Mouse (Mus musculus) myocyte (in vitro differentiated cells): Measurements from ENCODE around the gene Ralgps1. TPM values are rescaled to one million over a fixed set of nuclear protein-coding genes. Genes with fewer than 3 reads are reported as not detected.

Experiments used
- H3K27me3 ChIP-seq: one replicate; pipeline ENCODE4 v1.6.1; 2011; ENCODE audit not compliant: control insufficient read depth, insufficient read depth, insufficient read length
- H3K36me3 ChIP-seq: one replicate; pipeline ENCODE4 v1.6.1; 2011; ENCODE audit not compliant: control insufficient read depth, insufficient read depth
- H3K4me2 ChIP-seq: one replicate; pipeline ENCODE4 v1.6.1; 2011; ENCODE audit warnings: low read depth, control low read depth
- H3K4me3 ChIP-seq: one replicate; pipeline ENCODE4 v1.5.1; 2011; ENCODE audit warnings: mild to moderate bottlenecking, control low read depth, moderate library complexity
- H3K79me2 ChIP-seq: one replicate; pipeline ENCODE4 v1.6.1; 2011; ENCODE audit not compliant: control insufficient read depth, insufficient read depth
- H3ac ChIP-seq: one replicate; pipeline ENCODE4 v1.6.1; 2011; ENCODE audit not compliant: control insufficient read depth, insufficient read length
- CEBPB ChIP-seq: IDR thresholded peaks from 2 replicates; pipeline ENCODE4 v1.6.1; 2011; ENCODE audit warnings: mild to moderate bottlenecking, moderate library complexity; ENCODE audit not compliant: poor library complexity, insufficient read depth, severe bottlenecking
- E2F4 ChIP-seq: IDR thresholded peaks from one replicate; pipeline ENCODE4 v1.6.1; 2011; ENCODE audit warnings: mild to moderate bottlenecking, control low read depth, moderate library complexity; ENCODE audit not compliant: insufficient read depth
- MAX ChIP-seq: IDR thresholded peaks from one replicate; pipeline ENCODE4 v1.6.1; 2011; ENCODE audit warnings: low read depth, mild to moderate bottlenecking, control low read depth
- MYOD1 ChIP-seq, 3 experiments: IDR thresholded peaks; one replicate each; pipeline ENCODE4 v1.6.1; 2011; ENCODE audit warnings: control low read depth in 2 of 3, low read depth in 2 of 3, mild to moderate bottlenecking in 2 of 3, moderate library complexity in 1 of 3; ENCODE audit not compliant: insufficient read length in 2 of 3, control insufficient read depth in 1 of 3
- MYOG ChIP-seq, 3 experiments: IDR thresholded peaks; one replicate each; pipeline ENCODE4 v1.6.1; 2011; ENCODE audit warnings: control low read depth in 2 of 3, low read depth in 2 of 3, mild to moderate bottlenecking in 2 of 3; ENCODE audit not compliant: insufficient read length in 2 of 3, control insufficient read depth in 1 of 3, insufficient read depth in 1 of 3
- POLR2A ChIP-seq: IDR thresholded peaks from one replicate; pipeline ENCODE4 v1.6.1; 2011; ENCODE audit warnings: low read depth, mild to moderate bottlenecking, control low read depth, moderate library complexity; ENCODE audit not compliant: insufficient read length
- POLR2AphosphoS2 ChIP-seq: IDR thresholded peaks from one replicate; pipeline ENCODE4 v1.6.1; 2011; ENCODE audit warnings: low read depth, control low read depth; ENCODE audit not compliant: insufficient read length
- REST ChIP-seq: IDR thresholded peaks from one replicate; pipeline ENCODE4 v1.6.1; 2011; ENCODE audit warnings: mild to moderate bottlenecking, control low read depth, moderate library complexity; ENCODE audit not compliant: insufficient read depth, insufficient read length
- SRF ChIP-seq: IDR thresholded peaks from one replicate; pipeline ENCODE4 v1.6.1; 2011; ENCODE audit warnings: low read depth; ENCODE audit not compliant: control insufficient read depth, insufficient read length
- TCF12 ChIP-seq: IDR thresholded peaks from one replicate; pipeline ENCODE4 v1.6.1; 2011; ENCODE audit warnings: mild to moderate bottlenecking, control low read depth; ENCODE audit not compliant: poor library complexity, insufficient read depth, severe bottlenecking
- TCF3 ChIP-seq: IDR thresholded peaks from one replicate; pipeline ENCODE4 v1.6.1; 2011; ENCODE audit warnings: low read depth, control low read depth; ENCODE audit not compliant: insufficient read length
- USF1 ChIP-seq: IDR thresholded peaks from one replicate; pipeline ENCODE4 v1.6.1; 2011; ENCODE audit warnings: low read depth, mild to moderate bottlenecking, control low read depth, moderate library complexity
- polyA plus RNA-seq: library from polyadenylated mRNA; unstranded; fragments of >200 nt; fragmentation: generic; extraction: Trizol; gene quantifications from one replicate; pipeline ENCODE4 v1.2.1, GENCODE M21; 2012; ENCODE audit warnings: missing spikeins

Gene Ralgps1
- polyA plus RNA-seq, 1 experiment, result 1.3 TPM

DNA sequence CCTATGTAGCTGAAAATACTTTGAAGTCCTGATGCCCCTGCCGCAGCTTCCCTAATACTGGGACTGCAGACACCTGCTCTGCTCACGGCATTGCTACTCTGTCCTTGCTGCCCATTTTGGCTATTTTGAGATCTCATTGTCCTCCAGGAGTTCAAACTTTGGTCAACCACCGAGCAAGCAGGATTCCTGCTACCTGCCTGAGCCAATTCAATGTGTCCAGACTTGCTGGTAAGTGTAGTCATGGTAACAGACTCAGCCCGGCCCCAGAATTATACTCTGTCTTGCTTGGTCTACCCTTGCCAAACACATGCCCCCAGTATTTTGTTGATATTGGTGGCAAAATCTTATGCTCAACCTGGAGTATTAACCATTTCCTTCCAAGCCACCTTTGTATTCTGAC lies 25.8 kb upstream of the Ralgps1 start:
- Histone ChIP-seq H3K79me2 (no peaks in the 10 kb centered on the region), H3K4me2 (no peak overlapping the region), H3K36me3 (no peaks in the 10 kb centered on the region), H3ac (no peak overlapping the region), H3K27me3 (no peaks in the 10 kb centered on the region), H3K4me3 (no peak overlapping the region)
- no peak for TF ChIP-seq MAX

- H3K79me2 ChIP-seq, result no peaks in the 10 kb centered on the region
- TF ChIP-seq MYOG (IDR thresholded peaks at IDR 0.05; ENCODE audit: control insufficient read depth in 1 of 3, insufficient read depth in 1 of 3, insufficient read length in 2 of 3, low read depth in 2 of 3) (no peak), TCF3 (no peak), REST (no peak), POLR2AphosphoS2 (no peak), E2F4 (no peak), MAX (no peak), MYOD1 (IDR thresholded peaks at IDR 0.05; ENCODE audit: control insufficient read depth in 1 of 3, insufficient read length in 2 of 3, low read depth in 2 of 3) (no peak), POLR2A (no peak), TCF12 (no peak), SRF (no peak), USF1 (no peak), CEBPB (no peak)
- no peak overlapping the region for H3K4me2 ChIP-seq
- no peak overlapping the region for H3ac ChIP-seq
- H3K36me3 ChIP-seq, result no peaks in the 10 kb centered on the region
- H3K4me3 ChIP-seq, result no peak overlapping the region
- H3K27me3 ChIP-seq, result no peaks in the 10 kb centered on the region
These were observed 23.8 kb upstream of the Ralgps1 start for GRCm38 (mm10) chr2:33395053-33395452.

DNA sequence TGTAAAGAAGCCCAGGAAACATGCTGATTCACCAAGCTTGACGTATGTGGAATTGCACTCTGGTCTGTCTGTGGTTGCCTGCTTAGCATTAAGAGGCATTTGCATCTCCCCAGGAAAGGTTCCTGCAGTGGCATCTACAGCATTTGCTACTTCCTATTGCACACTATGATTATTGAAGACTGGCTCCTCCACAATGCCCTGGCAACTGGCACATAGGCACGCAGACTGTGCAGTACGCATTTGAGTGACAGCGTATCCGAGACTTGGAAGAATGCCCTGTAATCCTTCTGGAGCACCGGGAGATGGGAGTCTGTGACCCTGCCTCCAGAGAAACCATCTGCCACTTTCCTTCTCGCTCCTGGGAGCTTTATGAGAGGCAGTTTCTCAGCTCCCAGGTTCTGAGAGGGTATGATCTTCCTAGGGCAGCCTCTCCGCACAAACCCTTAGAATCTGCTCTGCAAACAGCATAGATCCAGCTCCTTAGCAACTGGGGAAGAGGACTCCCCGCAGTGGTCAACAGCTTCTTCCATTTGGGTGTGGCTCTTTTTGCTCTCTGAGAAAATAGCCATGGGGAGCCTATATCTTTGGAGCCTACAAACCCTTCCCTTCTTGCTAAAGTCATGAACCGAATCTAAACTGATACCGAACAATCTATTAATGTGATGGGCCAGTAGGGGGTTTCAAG lies 22.8 kb upstream of the Ralgps1 start:
- no peak for TF ChIP-seq MAX
- no peak for TF ChIP-seq TCF12
- no peak for TF ChIP-seq MYOD1 (IDR thresholded peaks at IDR 0.05; ENCODE audit: control insufficient read depth in 1 of 3, insufficient read length in 2 of 3, low read depth in 2 of 3)
- no peak for TF ChIP-seq CEBPB
- TF ChIP-seq TCF3, result no peak
- TF ChIP-seq USF1, result no peak
- TF ChIP-seq SRF, result no peak
- no peak for TF ChIP-seq E2F4
- TF ChIP-seq POLR2A, result no peak
- no peak for TF ChIP-seq MYOG (IDR thresholded peaks at IDR 0.05; ENCODE audit: control insufficient read depth in 1 of 3, insufficient read depth in 1 of 3, insufficient read length in 2 of 3, low read depth in 2 of 3)
- TF ChIP-seq POLR2AphosphoS2, result no peak
- no peaks in the 10 kb centered on the region for H3K36me3 ChIP-seq
- H3K4me3 ChIP-seq, result no peak overlapping the region
- no peaks in the 10 kb centered on the region for H3K79me2 ChIP-seq
- H3K4me2 ChIP-seq, result peak overlapping the region; percentile 30
- no peaks in the 10 kb centered on the region for H3K27me3 ChIP-seq
- H3ac ChIP-seq, result no peak overlapping the region

DNA sequence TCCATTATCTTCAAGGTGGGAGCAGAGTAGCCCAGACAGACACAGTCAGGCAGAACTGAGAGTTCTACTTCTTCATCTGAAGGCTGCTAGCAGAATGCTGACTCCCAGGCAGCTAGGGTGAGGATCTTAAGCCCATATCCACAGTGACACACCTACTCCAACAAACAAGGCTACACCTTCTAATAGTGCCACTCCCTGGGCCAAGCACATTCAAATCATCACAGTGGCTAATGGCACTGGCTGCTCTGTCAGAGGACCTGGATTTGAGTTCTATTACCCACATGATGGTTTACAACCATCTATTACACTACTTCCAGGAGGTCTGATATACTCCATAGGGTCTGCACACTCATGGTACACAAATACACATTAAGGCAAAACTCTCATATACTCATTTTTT lies 21.7 kb upstream of the Ralgps1 start:
- Histone ChIP-seq H3K79me2 (no peaks in the 10 kb centered on the region), H3ac (no peak overlapping the region), H3K4me2 (no peak overlapping the region), H3K36me3 (no peaks in the 10 kb centered on the region), H3K4me3 (no peak overlapping the region), H3K27me3 (no peaks in the 10 kb centered on the region)
- no peak for TF ChIP-seq TCF3
- TF ChIP-seq CEBPB, result no peak
- TF ChIP-seq MAX, result no peak

GRCm38 (mm10) chr2:33371648-33372408 lies 542 bp upstream of the Ralgps1 start:
- Histone ChIP-seq H3K4me3 (peak overlapping the region; percentile 22), H3K4me2 (peak overlapping the region; percentile 24), H3K79me2 (no peaks in the 10 kb centered on the region), H3ac (no peak overlapping the region), H3K36me3 (no peaks in the 10 kb centered on the region), H3K27me3 (no peaks in the 10 kb centered on the region)
- TF ChIP-seq POLR2A (no peak), MAX (no peak), REST (no peak), TCF12 (no peak), CEBPB (no peak), E2F4 (no peak), USF1 (no peak), MYOD1 (IDR thresholded peaks at IDR 0.05; ENCODE audit: control insufficient read depth in 1 of 3, insufficient read length in 2 of 3, low read depth in 2 of 3) (no peak), TCF3 (no peak), POLR2AphosphoS2 (no peak), SRF (no peak), MYOG (IDR thresholded peaks at IDR 0.05; ENCODE audit: control insufficient read depth in 1 of 3, insufficient read depth in 1 of 3, insufficient read length in 2 of 3, low read depth in 2 of 3) (no peak)
